Mouse (Mus musculus): ENCODE measurements around the gene Gk5. TPM values are rescaled to one million over a fixed set of nuclear protein-coding genes. Genes with fewer than 3 reads are reported as not detected.
A peak's percentile ranks its signal among the peaks of the same experiment; 100 is the strongest.

The Gk5 gene
- polyA plus RNA-seq, 1 experiment = 15.1 TPM

- Histone ChIP-seq H3K9me3 (replicated peaks; ENCODE audit: control insufficient read depth, insufficient read depth, low read length, poor library complexity, severe bottlenecking) (no peaks in the 10 kb centered on the region), H3K27ac (ENCODE audit: insufficient read depth, low read length) (peak overlapping the region; percentile 54; the same call in 1 of the 2 replicates), H3K4me1 (ENCODE audit: control insufficient read depth, insufficient read depth, low read length) (peaks cover 3% of the 10 kb centered on the region), H3K27me3 (ENCODE audit: control insufficient read depth, insufficient read depth, low read length, poor library complexity, severe bottlenecking) (no peaks in the 10 kb centered on the region), H3K9ac (ENCODE audit: low read depth, poor library complexity, severe bottlenecking) (no peak overlapping the region), H3K4me3 (ENCODE audit: low read depth, low read length) (no peak overlapping the region), H3K36me3 (ENCODE audit: control insufficient read depth, insufficient read depth, low read length, poor library complexity, severe bottlenecking) (peaks cover under 1% of the 10 kb centered on the region)
- TF ChIP-seq EP300 (IDR thresholded peaks at IDR 0.05; ENCODE audit: insufficient read depth, low read depth, low read length) (no peak), POLR2A (IDR thresholded peaks at IDR 0.05; ENCODE audit: insufficient read depth, low read length) (no peak), CTCF (IDR thresholded peaks at IDR 0.05; ENCODE audit: low read depth, low read length) (peak; percentile 71)
These were observed 48.0 kb downstream of the Gk5 start for GRCm38 (mm10) chr9:96167168-96167585.

- Histone ChIP-seq H3K9me3 (replicated peaks; ENCODE audit: control insufficient read depth, insufficient read depth, low read length, poor library complexity, severe bottlenecking) (no peaks in the 10 kb centered on the region), H3K27me3 (ENCODE audit: control insufficient read depth, insufficient read depth, low read length, poor library complexity, severe bottlenecking) (no peaks in the 10 kb centered on the region), H3K27ac (ENCODE audit: insufficient read depth, low read length) (no peak overlapping the region), H3K4me1 (ENCODE audit: control insufficient read depth, insufficient read depth, low read length) (peaks cover 2% of the 10 kb centered on the region), H3K4me3 (ENCODE audit: low read depth, low read length) (no peak overlapping the region), H3K36me3 (ENCODE audit: control insufficient read depth, insufficient read depth, low read length, poor library complexity, severe bottlenecking) (peaks cover 7% of the 10 kb centered on the region), H3K9ac (ENCODE audit: low read depth, poor library complexity, severe bottlenecking) (no peak overlapping the region)
- TF ChIP-seq CTCF (IDR thresholded peaks at IDR 0.05; ENCODE audit: low read depth, low read length) (no peak), POLR2A (IDR thresholded peaks at IDR 0.05; ENCODE audit: insufficient read depth, low read length) (no peak), EP300 (IDR thresholded peaks at IDR 0.05; ENCODE audit: insufficient read depth, low read depth, low read length) (no peak)
These were observed 51.4 kb downstream of the Gk5 start for GRCm38 (mm10) chr9:96170600-96170999.

GRCm38 (mm10) chr9:96184909-96185308 lies 65.7 kb downstream of the Gk5 start:
- Histone ChIP-seq H3K4me3 (ENCODE audit: low read depth, low read length) (no peak overlapping the region), H3K27me3 (ENCODE audit: control insufficient read depth, insufficient read depth, low read length, poor library complexity, severe bottlenecking) (no peaks in the 10 kb centered on the region), H3K27ac (ENCODE audit: insufficient read depth, low read length) (no peak overlapping the region), H3K9me3 (replicated peaks; ENCODE audit: control insufficient read depth, insufficient read depth, low read length, poor library complexity, severe bottlenecking) (no peaks in the 10 kb centered on the region), H3K9ac (ENCODE audit: low read depth, poor library complexity, severe bottlenecking) (no peak overlapping the region), H3K4me1 (ENCODE audit: control insufficient read depth, insufficient read depth, low read length) (no peaks in the 10 kb centered on the region), H3K36me3 (ENCODE audit: control insufficient read depth, insufficient read depth, low read length, poor library complexity, severe bottlenecking) (no peaks in the 10 kb centered on the region)
- no peak for TF ChIP-seq CTCF (IDR thresholded peaks at IDR 0.05; ENCODE audit: low read depth, low read length)
- TF ChIP-seq POLR2A (IDR thresholded peaks at IDR 0.05; ENCODE audit: insufficient read depth, low read length) = no peak
- no peak for TF ChIP-seq EP300 (IDR thresholded peaks at IDR 0.05; ENCODE audit: insufficient read depth, low read depth, low read length)

GRCm38 (mm10) chr9:96186701-96187100 lies 67.5 kb downstream of the Gk5 start:
- Histone ChIP-seq H3K9ac (ENCODE audit: low read depth, poor library complexity, severe bottlenecking) (no peak overlapping the region), H3K4me1 (ENCODE audit: control insufficient read depth, insufficient read depth, low read length) (no peaks in the 10 kb centered on the region), H3K4me3 (ENCODE audit: low read depth, low read length) (no peak overlapping the region), H3K36me3 (ENCODE audit: control insufficient read depth, insufficient read depth, low read length, poor library complexity, severe bottlenecking) (no peaks in the 10 kb centered on the region), H3K27me3 (ENCODE audit: control insufficient read depth, insufficient read depth, low read length, poor library complexity, severe bottlenecking) (no peaks in the 10 kb centered on the region), H3K9me3 (replicated peaks; ENCODE audit: control insufficient read depth, insufficient read depth, low read length, poor library complexity, severe bottlenecking) (no peaks in the 10 kb centered on the region), H3K27ac (ENCODE audit: insufficient read depth, low read length) (no peak overlapping the region)
- TF ChIP-seq POLR2A (IDR thresholded peaks at IDR 0.05; ENCODE audit: insufficient read depth, low read length) (no peak), EP300 (IDR thresholded peaks at IDR 0.05; ENCODE audit: insufficient read depth, low read depth, low read length) (no peak), CTCF (IDR thresholded peaks at IDR 0.05; ENCODE audit: low read depth, low read length) (no peak)

- Histone ChIP-seq H3K27ac (ENCODE audit: insufficient read depth, low read length) (peak within 1 kb of the TSS; percentile 11), H3K27me3 (ENCODE audit: control insufficient read depth, insufficient read depth, low read length, poor library complexity, severe bottlenecking) (no peaks in the 10 kb centered on the region), H3K9ac (ENCODE audit: low read depth, poor library complexity, severe bottlenecking) (peak within 1 kb of the TSS; percentile 82), H3K4me1 (ENCODE audit: control insufficient read depth, insufficient read depth, low read length) (peaks cover 2% of the 10 kb centered on the region), H3K9me3 (replicated peaks; ENCODE audit: control insufficient read depth, insufficient read depth, low read length, poor library complexity, severe bottlenecking) (no peaks in the 10 kb centered on the region), H3K36me3 (ENCODE audit: control insufficient read depth, insufficient read depth, low read length, poor library complexity, severe bottlenecking) (no peaks in the 10 kb centered on the region), H3K4me3 (ENCODE audit: low read depth, low read length) (peak within 1 kb of the TSS; percentile 76)
- TF ChIP-seq CTCF (IDR thresholded peaks at IDR 0.05; ENCODE audit: low read depth, low read length) (peak; percentile 83), EP300 (IDR thresholded peaks at IDR 0.05; ENCODE audit: insufficient read depth, low read depth, low read length) (peak; percentile 42; the same call in 1 of the 2 replicates), POLR2A (IDR thresholded peaks at IDR 0.05; ENCODE audit: insufficient read depth, low read length) (peak; percentile 51)
These were observed 76.9 kb downstream of the Gk5 start, which contains the start of gene Tfdp2 for GRCm38 (mm10) chr9:96195885-96196622. Tfdp2 (plus strand) TSS chr9:96196275.

- no peaks in the 10 kb centered on the region for H3K36me3 ChIP-seq (ENCODE audit: control insufficient read depth, insufficient read depth, low read length, poor library complexity, severe bottlenecking)
- peaks cover 2% of the 10 kb centered on the region for H3K4me1 ChIP-seq (ENCODE audit: control insufficient read depth, insufficient read depth, low read length)
- no peak for TF ChIP-seq POLR2A (IDR thresholded peaks at IDR 0.05; ENCODE audit: insufficient read depth, low read length)
- TF ChIP-seq CTCF (IDR thresholded peaks at IDR 0.05; ENCODE audit: low read depth, low read length) = no peak
- no peak for TF ChIP-seq EP300 (IDR thresholded peaks at IDR 0.05; ENCODE audit: insufficient read depth, low read depth, low read length)
- no peaks in the 10 kb centered on the region for H3K27me3 ChIP-seq (ENCODE audit: control insufficient read depth, insufficient read depth, low read length, poor library complexity, severe bottlenecking)
- H3K4me3 ChIP-seq (ENCODE audit: low read depth, low read length) = peak overlapping the region; percentile 76
- peak overlapping the region; percentile 11 for H3K27ac ChIP-seq (ENCODE audit: insufficient read depth, low read length)
- no peaks in the 10 kb centered on the region for H3K9me3 ChIP-seq (replicated peaks; ENCODE audit: control insufficient read depth, insufficient read depth, low read length, poor library complexity, severe bottlenecking)
- H3K9ac ChIP-seq (ENCODE audit: low read depth, poor library complexity, severe bottlenecking) = peak overlapping the region; percentile 82
These were observed 77.5 kb downstream of the Gk5 start for GRCm38 (mm10) chr9:96196636-96197181.
